Mouse (Mus musculus) intestine, embryonic 16.5 days (tissue): ENCODE measurements around the gene Ikbke. TPM values are rescaled to one million over a fixed set of nuclear protein-coding genes. Genes with fewer than 3 reads are reported as not detected.

Experiments
- ATAC-seq: fragments of 200-750 bp; cut with Nextera tagmentation; 2 replicates; pipeline ENCODE4 v1.8.0; 2017; ENCODE audit warnings: moderate TSS enrichment, moderate library complexity
- H3K27ac ChIP-seq: fragments of 300-500 bp; sonication (generic); 2 replicates; pipeline ENCODE4 v1.5.1; 2014; ENCODE audit warnings: mild to moderate bottlenecking, low read length
- H3K27me3 ChIP-seq: fragments of 300-500 bp; sonication (generic); replicated peaks from 2 replicates; pipeline ENCODE4 v1.6.1; 2014; ENCODE audit warnings: low read length, control low read depth, mixed read lengths; ENCODE audit not compliant: control insufficient read depth, insufficient read depth
- H3K36me3 ChIP-seq: fragments of 300-500 bp; sonication (generic); 2 replicates; pipeline ENCODE4 v1.6.1; 2014; ENCODE audit warnings: low read length, control low read depth; ENCODE audit not compliant: control insufficient read depth, insufficient read depth
- H3K4me1 ChIP-seq: fragments of 300-500 bp; sonication (generic); 2 replicates; pipeline ENCODE4 v1.6.1; 2014; ENCODE audit warnings: low read length, control low read depth, mixed read lengths; ENCODE audit not compliant: control insufficient read depth, insufficient read depth
- H3K4me2 ChIP-seq: fragments of 300-500 bp; sonication (generic); 2 replicates; pipeline ENCODE4 v1.6.1; 2014; ENCODE audit warnings: low read depth, low read length, control low read depth
- H3K4me3 ChIP-seq: fragments of 300-500 bp; sonication (generic); 2 replicates; pipeline ENCODE4 v1.5.1; 2014; ENCODE audit warnings: mild to moderate bottlenecking, low read length
- H3K9ac ChIP-seq: fragments of 300-500 bp; sonication (generic); 2 replicates; pipeline ENCODE4 v1.6.1; 2014; ENCODE audit warnings: low read depth, low read length
- H3K9me3 ChIP-seq: fragments of 300-500 bp; sonication (generic); 2 replicates; pipeline ENCODE4 v1.6.1; 2016; ENCODE audit warnings: low read length, control low read depth; ENCODE audit not compliant: control insufficient read depth
- WGBS: fragments of 180-500 bp; shearing (Covaris S2); extraction: QIAGEN DNeasy Blood & Tissue Kit; methylation state at CpG from one replicate; pipeline ENCODE4 v1.1.7; 2014; 5-methylcytosine and 5-hydroxymethylcytosine counted together
- polyA plus RNA-seq: library from polyadenylated mRNA; unstranded; fragments of >200 nt; fragmentation: Nextera tagmentation; extraction: Ambion mirVana; gene quantifications from 2 replicates; pipeline ENCODE4 v1.2.1, GENCODE M21; 2015

Ikbke gene
- polyA plus RNA-seq, 1 experiment from 2014 or later = 13.0 TPM

GRCm38 (mm10) chr1:131246433-131247395, 32.7 kb downstream of the Ikbke start:
- Histone ChIP-seq H3K4me2 (no peak overlapping the region), H3K4me1 (peaks cover 15% of the 10 kb centered on the region), H3K9me3 (no peaks in the 10 kb centered on the region), H3K27ac (no peak overlapping the region), H3K36me3 (no peaks in the 10 kb centered on the region), H3K9ac (no peak overlapping the region), H3K4me3 (no peak overlapping the region), H3K27me3 (peaks cover 37% of the 10 kb centered on the region)
- 9% methylated on average over 7 of the region's 7 CpGs for whole genome bisulfite sequencing
- ATAC-seq = no peak

- Histone ChIP-seq H3K9me3 (no peaks in the 10 kb centered on the region), H3K27ac (no peak overlapping the region), H3K9ac (peak overlapping the region; percentile 78), H3K4me3 (peak overlapping the region; percentile 70), H3K4me1 (peaks cover 15% of the 10 kb centered on the region), H3K36me3 (no peaks in the 10 kb centered on the region), H3K4me2 (peak overlapping the region; percentile 99), H3K27me3 (peaks cover 40% of the 10 kb centered on the region)
- ATAC-seq = peak; percentile 44
- 11% methylated on average over 9 of the region's 9 CpGs for WGBS
Observed at GRCm38 (mm10) chr1:131245926-131246325, 33.5 kb downstream of the Ikbke start.

GRCm38 (mm10) chr1:131245089-131245856, 34.1 kb downstream of the Ikbke start, which contains the start of gene Rassf5:
Gene Rassf5 (minus strand): TSS chr1:131245258.
- WGBS = under 1% methylated on average over 56 of the region's 60 CpGs

GRCm38 (mm10) chr1:131244536-131245088, 34.8 kb downstream of the Ikbke start:
- ATAC-seq = peak; percentile 10; the same call in 1 of the 2 replicates
- Histone ChIP-seq H3K9me3 (no peaks in the 10 kb centered on the region), H3K4me3 (peak overlapping the region; percentile 70), H3K27me3 (peaks cover 50% of the 10 kb centered on the region), H3K27ac (no peak overlapping the region), H3K4me2 (peak overlapping the region; percentile 99), H3K9ac (peak overlapping the region; percentile 78), H3K4me1 (peaks cover 15% of the 10 kb centered on the region), H3K36me3 (no peaks in the 10 kb centered on the region)
- under 1% methylated on average over 57 of the region's 57 CpGs for WGBS

More at GRCm38 (mm10) chr1:131245089-131245856, 34.1 kb downstream of the Ikbke start, which contains the start of gene Rassf5:
- no peaks in the 10 kb centered on the region for H3K36me3 ChIP-seq
- H3K4me1 ChIP-seq = peaks cover 15% of the 10 kb centered on the region
- H3K9me3 ChIP-seq = no peaks in the 10 kb centered on the region
- H3K4me2 ChIP-seq = peak within 1 kb of the TSS; percentile 99
- H3K9ac ChIP-seq = peak within 1 kb of the TSS; percentile 78
- peak; percentile 75 for ATAC-seq
- no peak within 1 kb of the TSS for H3K27ac ChIP-seq
- peak within 1 kb of the TSS; percentile 70 for H3K4me3 ChIP-seq
- peaks cover 44% of the 10 kb centered on the region for H3K27me3 ChIP-seq

DNA sequence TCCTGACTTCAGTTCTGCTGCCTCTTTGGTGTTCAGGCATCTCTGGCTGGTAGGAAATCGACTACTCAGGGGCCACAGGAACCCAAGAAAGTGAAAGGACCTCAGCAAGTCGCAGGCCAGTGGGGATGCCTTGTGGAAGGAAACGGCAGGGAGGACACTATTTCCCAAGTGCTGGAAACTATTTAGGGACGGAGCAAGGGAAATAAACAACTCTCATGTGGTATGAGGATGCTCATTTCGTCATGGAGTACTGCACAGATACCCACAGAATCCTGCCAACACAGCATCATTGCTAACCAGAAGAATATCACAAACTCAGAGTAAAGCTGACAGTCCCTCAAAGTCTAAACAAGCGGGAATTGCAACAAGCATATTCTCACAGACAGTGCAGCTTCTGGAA, 36.5 kb downstream of the Ikbke start:
- H3K4me1 ChIP-seq = peaks cover 17% of the 10 kb centered on the region
- H3K4me2 ChIP-seq = no peak overlapping the region
- peaks cover 45% of the 10 kb centered on the region for H3K27me3 ChIP-seq
- H3K27ac ChIP-seq = no peak overlapping the region
- H3K9me3 ChIP-seq = no peaks in the 10 kb centered on the region
- no peaks in the 10 kb centered on the region for H3K36me3 ChIP-seq
- no peak overlapping the region for H3K4me3 ChIP-seq
- H3K9ac ChIP-seq = no peak overlapping the region
- no peak for ATAC-seq
- WGBS = 33% methylated on average over 6 of the region's 6 CpGs

DNA sequence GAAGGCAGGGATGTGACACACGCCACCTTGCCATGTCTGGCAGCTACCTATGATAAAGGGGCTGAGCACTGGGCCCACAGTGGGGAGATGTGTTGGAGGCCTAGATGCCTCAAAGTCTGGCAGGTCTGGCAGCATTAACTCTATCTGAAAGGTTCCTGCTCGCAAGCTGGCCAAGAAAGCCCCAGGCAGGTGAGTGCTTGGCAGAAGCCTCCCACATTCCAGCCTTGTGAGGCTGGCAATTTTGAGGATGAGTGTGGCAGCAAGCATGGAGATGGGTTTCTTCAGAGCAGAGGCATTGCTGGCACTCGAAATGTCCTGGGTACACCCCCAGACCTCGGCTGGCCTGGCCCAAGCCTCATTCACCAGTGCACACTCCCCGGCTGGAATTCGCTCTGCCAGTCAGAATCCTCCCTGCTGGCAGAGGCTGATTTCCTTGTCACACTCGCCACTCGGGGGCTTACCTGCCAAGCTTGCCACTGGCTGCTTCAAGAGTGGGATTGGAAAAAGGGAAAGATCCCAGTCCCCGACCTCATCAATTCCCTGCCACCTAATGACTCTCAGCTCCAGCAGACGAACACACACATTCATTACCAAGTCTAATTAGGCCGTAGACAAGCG, 39.7 kb downstream of the Ikbke start:
- Histone ChIP-seq H3K9ac (no peak overlapping the region), H3K4me2 (no peak overlapping the region), H3K36me3 (no peaks in the 10 kb centered on the region), H3K4me3 (no peak overlapping the region), H3K9me3 (no peaks in the 10 kb centered on the region), H3K27ac (no peak overlapping the region), H3K27me3 (peaks cover 29% of the 10 kb centered on the region), H3K4me1 (peaks cover 10% of the 10 kb centered on the region)
- no peak for ATAC-seq
- 70% methylated on average over 12 of the region's 12 CpGs for WGBS

GRCm38 (mm10) chr1:131238931-131239381, 40.5 kb downstream of the Ikbke start:
- peaks cover 8% of the 10 kb centered on the region; the same call in 1 of the 2 replicates for H3K4me1 ChIP-seq
- no peaks in the 10 kb centered on the region for H3K9me3 ChIP-seq
- 48% methylated on average over 8 of the region's 8 CpGs for WGBS
- H3K9ac ChIP-seq = no peak overlapping the region
- H3K4me2 ChIP-seq = no peak overlapping the region
- ATAC-seq = peak; percentile 77
- H3K27me3 ChIP-seq = peaks cover 23% of the 10 kb centered on the region
- no peak overlapping the region for H3K27ac ChIP-seq
- H3K4me3 ChIP-seq = no peak overlapping the region
- no peaks in the 10 kb centered on the region for H3K36me3 ChIP-seq

DNA sequence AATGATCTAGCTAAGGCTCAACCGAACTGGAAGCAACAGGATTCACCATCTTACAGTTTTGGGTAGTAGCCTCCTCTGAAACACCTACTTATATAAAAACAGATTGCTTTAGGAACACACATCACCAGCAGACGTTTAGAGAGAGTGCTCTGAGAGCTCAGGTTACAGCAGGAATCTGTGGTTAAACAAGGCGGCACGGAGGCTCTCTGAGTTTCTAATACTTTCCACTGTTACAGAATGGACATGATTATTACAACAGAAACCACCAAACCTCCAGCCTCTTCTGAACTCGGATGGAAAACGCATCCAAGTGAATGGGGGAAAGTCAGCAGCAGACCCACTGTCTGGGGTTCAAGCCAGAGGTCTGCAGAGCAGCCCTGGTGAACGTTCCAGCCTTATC, 43.3 kb downstream of the Ikbke start:
- no peaks in the 10 kb centered on the region for H3K36me3 ChIP-seq

More for the DNA sequence above, 43.3 kb downstream of the Ikbke start:
- Histone ChIP-seq H3K4me3 (no peak overlapping the region), H3K4me1 (peaks cover 8% of the 10 kb centered on the region; the same call in 1 of the 2 replicates), H3K9ac (no peak overlapping the region), H3K27me3 (peaks cover 11% of the 10 kb centered on the region), H3K27ac (peak overlapping the region; percentile 8; the same call in 1 of the 2 replicates), H3K4me2 (no peak overlapping the region), H3K9me3 (no peaks in the 10 kb centered on the region)
- WGBS = 49% methylated on average over 7 of the region's 7 CpGs
- no peak for ATAC-seq
